Mouse (Mus musculus) frontal cortex, postnatal 25 days (tissue): ENCODE measurements around the gene Slc35e3.

Experiments
- DNase-seq, 2 experiments: peaks; one replicate each; pipeline ENCODE4 v3.0.0; 2022; ENCODE audit warnings: low spot score in 2 of 2

Slc35e3 gene

GRCm38 (mm10) chr10:117776281-117777102 lies 30.3 kb upstream of the Slc35e3 start:
- no peak for DNase-seq

- no peak for DNase-seq
Measured at GRCm38 (mm10) chr10:117775401-117776144, 29.4 kb upstream of the Slc35e3 start.

GRCm38 (mm10) chr10:117774817-117775120 lies 28.6 kb upstream of the Slc35e3 start:
- DNase-seq, result no peak

GRCm38 (mm10) chr10:117774011-117774816 lies 28.0 kb upstream of the Slc35e3 start:
- DNase-seq, result no peak

- no peak for DNase-seq
Measured at GRCm38 (mm10) chr10:117773106-117773720, 27.0 kb upstream of the Slc35e3 start.

GRCm38 (mm10) chr10:117772364-117773105 lies 26.4 kb upstream of the Slc35e3 start:
- DNase-seq, result no peak

GRCm38 (mm10) chr10:117771131-117771510 lies 25.0 kb upstream of the Slc35e3 start:
- DNase-seq, result no peak

- DNase-seq, result no peak
Measured at GRCm38 (mm10) chr10:117770286-117771130, 24.3 kb upstream of the Slc35e3 start.

GRCm38 (mm10) chr10:117769541-117770285 lies 23.5 kb upstream of the Slc35e3 start:
- no peak for DNase-seq

- DNase-seq, result no peak
Measured at GRCm38 (mm10) chr10:117768141-117768440, 21.9 kb upstream of the Slc35e3 start.

- no peak for DNase-seq
Measured at GRCm38 (mm10) chr10:117767286-117768140, 21.3 kb upstream of the Slc35e3 start.

GRCm38 (mm10) chr10:117766896-117767160 lies 20.7 kb upstream of the Slc35e3 start:
- DNase-seq, result no peak

- DNase-seq, result no peak
Measured at GRCm38 (mm10) chr10:117766111-117766895, 20.1 kb upstream of the Slc35e3 start.

- no peak for DNase-seq
Measured at GRCm38 (mm10) chr10:117765116-117765894, 19.1 kb upstream of the Slc35e3 start.

GRCm38 (mm10) chr10:117764598-117764997 lies 18.4 kb upstream of the Slc35e3 start:
- DNase-seq, result no peak

GRCm38 (mm10) chr10:117763588-117764190 lies 17.5 kb upstream of the Slc35e3 start:
- DNase-seq, result no peak

- DNase-seq, result no peak
Measured at GRCm38 (mm10) chr10:117762966-117763365, 16.8 kb upstream of the Slc35e3 start.
